Mouse (Mus musculus): ENCODE results near the gene Clip3.

GRCm38 (mm10) chr7:30295103-30295502, 3.6 kb downstream of the Clip3 start:
- TF ChIP-seq CTCF (IDR thresholded peaks at IDR 0.05) (no peak), EP300 (IDR thresholded peaks at IDR 0.05) (no peak)
